8 mouse cellular contexts compared by ENCODE assay signal in the genomic region with DNA sequence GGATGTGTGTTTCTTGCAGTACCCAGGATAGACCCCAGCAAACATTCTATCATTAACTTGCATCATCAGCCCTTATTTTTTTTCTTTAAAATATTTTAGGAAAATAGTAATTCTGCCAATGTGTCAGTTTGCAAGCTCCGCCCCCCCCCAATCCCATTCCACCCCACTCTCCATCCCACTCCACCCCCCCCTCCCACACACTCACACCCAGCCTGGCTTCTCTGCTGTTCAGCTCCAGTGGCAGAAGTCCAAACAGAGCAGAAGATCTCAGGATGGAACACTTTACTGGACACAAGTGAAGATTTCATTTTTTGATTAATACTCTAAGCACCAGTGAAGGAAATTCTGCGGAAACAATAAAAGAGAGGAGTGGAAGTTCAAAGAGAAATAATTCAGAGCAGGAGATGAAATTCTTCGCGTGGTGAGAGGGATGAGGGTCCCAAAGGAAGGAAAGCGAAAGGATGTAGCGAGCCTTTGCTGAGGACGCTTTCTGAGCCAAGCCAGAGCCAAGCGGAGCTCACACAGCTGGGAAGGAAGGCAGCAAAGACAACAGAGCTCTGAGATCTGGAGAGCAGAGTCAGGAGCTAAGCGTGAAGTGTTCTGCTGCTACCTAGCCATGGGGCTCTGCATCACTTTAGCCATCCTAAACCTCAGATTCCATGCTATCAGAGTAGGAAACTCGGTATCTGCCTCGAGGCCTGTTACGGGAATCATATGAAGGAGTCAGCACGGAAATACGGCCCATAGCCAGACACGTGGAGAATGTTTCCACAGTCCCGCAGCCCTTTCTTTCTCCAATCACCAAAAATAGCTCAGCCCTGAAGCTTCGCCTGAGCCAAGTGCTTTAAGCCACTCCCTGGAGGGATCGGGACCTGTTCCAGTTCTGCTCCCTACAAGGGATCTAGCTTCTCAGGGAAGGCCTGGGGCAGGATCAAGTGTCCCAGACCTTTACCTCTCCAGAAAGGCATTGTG. TPM values are rescaled to one million over a fixed set of nuclear protein-coding genes. Genes with fewer than 3 reads are reported as not detected.
DNase-seq lines count a peak whose midpoint lies in the region; ATAC-seq lines count a peak whose summit lies in the region.

No protein-coding gene starts in this region.

- H3K27ac ChIP-seq in embryonic facial prominence, embryonic 15.5 days (replicated peaks): peak overlapping the region; percentile 84

- 0 out of 2 replicates have a peak overlapping the region, but pooled peaks have one; percentile 28 for H3K4me2 ChIP-seq in embryonic facial prominence, embryonic 15.5 days (replicated peaks)

- intact Hi-C loops in heart, postnatal 25 days (cut with DNase I): loop anchor here (2.0 kb wide), 1 partner anchor 63 kb away; no protein-coding TSS in a partner anchor

- H3K36me3 ChIP-seq in embryonic facial prominence, embryonic 15.5 days: no peaks in the 10 kb centered on the region

- DNase-seq in cerebellum, postnatal 4 days (ENCODE audit: low spot score in 2 of 2): no peak
- peak; percentile 72 for DNase-seq in heart, postnatal 25 days (ENCODE audit: low spot score)
- peak; percentile 57 to 70 for DNase-seq in lung, adult 18-20 months
- DNase-seq in urinary bladder, postnatal 14 days (ENCODE audit: low spot score): peak; percentile 70
- no peak for DNase-seq in layer of hippocampus, adult 9-10 months (ENCODE audit: low spot score)
- no peak for DNase-seq in spleen, postnatal 4 days (ENCODE audit: low spot score in 2 of 2)

- H3K9me3 ChIP-seq in embryonic facial prominence, embryonic 15.5 days (replicated peaks): no peaks in the 10 kb centered on the region

- H3K4me1 ChIP-seq in embryonic facial prominence, embryonic 15.5 days: peaks cover 10% of the 10 kb centered on the region

- no peak overlapping the region for H3K4me3 ChIP-seq in embryonic facial prominence, embryonic 15.5 days (replicated peaks)

- no peak overlapping the region for H3K9ac ChIP-seq in embryonic facial prominence, embryonic 15.5 days

- whole genome bisulfite sequencing in embryonic facial prominence, embryonic 15.5 days: 42% methylated on average over 18 of the region's 18 CpGs

- H3K27me3 ChIP-seq in embryonic facial prominence, embryonic 15.5 days: no peaks in the 10 kb centered on the region

- ATAC-seq in cerebellum, adult (ENCODE audit: insufficient number of reproducible peaks, low FRiP score, low TSS enrichment): peak; percentile 65
- peak; percentile 67 for ATAC-seq in embryonic facial prominence, embryonic 15.5 days (ENCODE audit: insufficient number of reproducible peaks, low FRiP score, low TSS enrichment, low read depth)

RNA-seq across cellular contexts. Expression of gene Msgn1, which starts 4.8 kb away (rescaled TPM):
- not detected in 2 replicates for polyA plus RNA-seq in embryonic facial prominence, embryonic 15.5 days (2015; fragmentation: Nextera tagmentation; extraction: Ambion mirVana)
- not detected for total RNA-seq in heart, postnatal 25 days (2021)

RNA-seq across cellular contexts. Expression of gene Kcns3, which starts 53.1 kb away (rescaled TPM):
- 2.3 and 3.2 TPM in 2 replicates for polyA plus RNA-seq in embryonic facial prominence, embryonic 15.5 days (2015; fragmentation: Nextera tagmentation; extraction: Ambion mirVana)
- under 1 TPM; 0.29 to 0.39 TPM for total RNA-seq in heart, postnatal 25 days (2021)

Comparison
In these comparisons a context has a peak if more than half of its experiments do, and no peak if none do; other contexts are left out.
1. DNase-seq: peak in heart, postnatal 25 days (single experiment), lung, adult 18-20 months (2 of 2) and urinary bladder, postnatal 14 days (single experiment); none in cerebellum, postnatal 4 days (0 of 2), layer of hippocampus, adult 9-10 months (single experiment) and spleen, postnatal 4 days (0 of 2).